Comparison of ENCODE assay signal across 38 mouse cellular contexts in the genomic region with DNA sequence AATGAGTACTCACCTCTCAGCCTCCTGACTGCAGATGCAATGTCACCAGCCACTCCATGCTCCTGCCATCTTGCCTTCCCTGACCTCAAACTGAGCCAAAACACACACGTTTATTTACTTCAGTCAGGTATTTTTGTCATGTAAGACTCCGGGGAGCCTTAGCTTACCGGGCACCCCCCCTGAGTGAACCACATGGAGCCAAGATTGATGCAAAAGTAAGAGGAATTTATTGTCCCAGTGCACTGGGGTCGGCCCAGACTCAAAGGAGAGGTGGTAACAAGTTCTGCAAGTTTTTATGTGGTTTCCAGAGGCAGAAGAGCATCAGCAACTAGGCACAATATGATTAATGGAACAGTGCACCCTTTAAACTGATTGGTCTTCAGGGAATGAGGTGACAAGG. TPM values are rescaled to one million over a fixed set of nuclear protein-coding genes. Genes with fewer than 3 reads are reported as not detected.
"Had no signal": no experiment of that assay in that cellular context is flagged by ENCODE, and none has a peak within 500 bp of the region (broad histone marks: within the 10 kb centered on the region; RNA-seq: fewer than 3 reads in every experiment).

No protein-coding gene starts in this region.

- H3K4me3 ChIP-seq: gastrocnemius, adult 2 months; heart, adult 2 months; heart, embryonic 13.5 days; heart, embryonic 15.5 days; hindbrain, embryonic 10.5 days; hindbrain, embryonic 12.5 days; layer of hippocampus, adult 2 months; left cerebral cortex, adult 2 months; limb, embryonic 13.5 days; limb, embryonic 15.5 days; liver, embryonic 12.5 days had no signal

- H3K9me3 ChIP-seq: heart, embryonic 13.5 days; heart, embryonic 15.5 days; hindbrain, embryonic 10.5 days; hindbrain, embryonic 12.5 days; limb, embryonic 13.5 days; limb, embryonic 15.5 days; liver, embryonic 12.5 days had no signal

- H3K9ac ChIP-seq: heart, embryonic 13.5 days; heart, embryonic 15.5 days; hindbrain, embryonic 12.5 days; hindbrain, embryonic 14.5 days; limb, embryonic 13.5 days; limb, embryonic 15.5 days; liver, embryonic 12.5 days; liver, embryonic 14.5 days had no signal

- H3K4me1 ChIP-seq: heart, embryonic 15.5 days; limb, embryonic 13.5 days; limb, embryonic 15.5 days; liver, embryonic 12.5 days had no signal

- H3K36me3 ChIP-seq: heart, embryonic 13.5 days; heart, embryonic 15.5 days; hindbrain, embryonic 10.5 days; hindbrain, embryonic 12.5 days; limb, embryonic 13.5 days; limb, embryonic 15.5 days; liver, embryonic 12.5 days had no signal

- H3K27ac ChIP-seq: gastrocnemius, adult 2 months; heart, adult 2 months; heart, embryonic 13.5 days; heart, embryonic 15.5 days; hindbrain, embryonic 10.5 days; hindbrain, embryonic 12.5 days; hindbrain, embryonic 14.5 days; layer of hippocampus, adult 2 months; left cerebral cortex, adult 2 months; limb, embryonic 13.5 days; limb, embryonic 15.5 days; liver, embryonic 12.5 days; liver, embryonic 14.5 days had no signal

- H3K27me3 ChIP-seq: heart, embryonic 13.5 days; heart, embryonic 15.5 days; hindbrain, embryonic 12.5 days; limb, embryonic 13.5 days; limb, embryonic 15.5 days; liver, embryonic 12.5 days had no signal

- DNase-seq: gastrocnemius, adult 2 months; gastrocnemius, postnatal 10 days; gastrocnemius, postnatal 25 days; heart, adult 2 months; heart, postnatal 4 days; kidney, adult 18-20 months; kidney, adult 8-10 months; kidney, postnatal 10 days; kidney, postnatal 25 days; kidney, postnatal 4 days had no signal

RNA-seq across cellular contexts. Expression of gene Galntl5, which starts 24.1 kb away (rescaled TPM):
- total RNA-seq: gastrocnemius, adult 2 months; gastrocnemius, postnatal 10 days; gastrocnemius, postnatal 25 days; gastrocnemius, postnatal 4 days; granulocyte monocyte progenitor cell, adult 5-6 weeks; heart, adult 2 months; heart, postnatal 25 days; heart, postnatal 4 days; layer of hippocampus, adult 2 months; layer of hippocampus, postnatal 10 days; layer of hippocampus, postnatal 25 days; left cerebral cortex, adult 2 months; left cerebral cortex, postnatal 14 days; left cerebral cortex, postnatal 36 days; liver, adult 2 months had no signal
- polyA plus RNA-seq: heart, adult 2 months; heart, embryonic 11.5 days; heart, embryonic 13.5 days; heart, embryonic 15.5 days; heart, postnatal 0 days; hindbrain, embryonic 10.5 days; hindbrain, embryonic 12.5 days; hindbrain, embryonic 14.5 days; hindbrain, embryonic 16.5 days; inflammation-experienced regulatory T-cells, adult 6 months; intestine, postnatal 0 days; kidney, embryonic 14.5 days; kidney, embryonic 16.5 days; limb, embryonic 11.5 days; limb, embryonic 13.5 days; limb, embryonic 15.5 days; liver, adult 2 months; liver, embryonic 12.5 days; liver, embryonic 14.5 days; liver, embryonic 16.5 days had no signal
